Mouse (Mus musculus) midbrain, embryonic 10.5 days (tissue): ENCODE results near the gene Sox10. TPM values are rescaled to one million over a fixed set of nuclear protein-coding genes. Genes with fewer than 3 reads are reported as not detected.

Experiments
- DNase-seq: peaks from one replicate; pipeline ENCODE4 v3.0.0-alpha.2; 2017; ENCODE audit warnings: low spot score
- H3K27ac ChIP-seq: fragments of 300-500 bp; sonication (generic); replicated peaks from 2 replicates; pipeline ENCODE4 v1.5.1; 2016; ENCODE audit warnings: mild to moderate bottlenecking
- H3K27me3 ChIP-seq: fragments of 300-500 bp; sonication (generic); 2 replicates; pipeline ENCODE4 v1.6.1; 2016; ENCODE audit warnings: low read depth, mild to moderate bottlenecking; ENCODE audit not compliant: poor library complexity, severe bottlenecking
- H3K36me3 ChIP-seq: fragments of 300-500 bp; sonication (generic); 2 replicates; pipeline ENCODE4 v1.6.1; 2016; ENCODE audit warnings: mild to moderate bottlenecking, moderate library complexity
- H3K4me1 ChIP-seq: fragments of 300-500 bp; sonication (generic); 2 replicates; pipeline ENCODE4 v1.6.1; 2016
- H3K4me3 ChIP-seq: fragments of 300-500 bp; sonication (generic); 2 replicates; pipeline ENCODE4 v1.5.1; 2016; ENCODE audit warnings: mild to moderate bottlenecking, moderate library complexity
- H3K9me3 ChIP-seq: fragments of 300-500 bp; sonication (generic); replicated peaks from 2 replicates; pipeline ENCODE4 v1.6.1; 2016; ENCODE audit warnings: mild to moderate bottlenecking
- WGBS: fragments of 180-500 bp; shearing (Covaris S2); methylation state at CpG from one replicate; pipeline ENCODE4 v1.1.7; 2016; 5-methylcytosine and 5-hydroxymethylcytosine counted together
- polyA plus RNA-seq: library from polyadenylated mRNA; unstranded; fragments of >200 nt; fragmentation: Nextera tagmentation; extraction: Ambion mirVana; gene quantifications from 2 replicates; pipeline ENCODE4 v1.2.1, GENCODE M21; 2016

Sox10 gene
- polyA plus RNA-seq: 0.61 and 2.5 TPM in 2 replicates

DNA sequence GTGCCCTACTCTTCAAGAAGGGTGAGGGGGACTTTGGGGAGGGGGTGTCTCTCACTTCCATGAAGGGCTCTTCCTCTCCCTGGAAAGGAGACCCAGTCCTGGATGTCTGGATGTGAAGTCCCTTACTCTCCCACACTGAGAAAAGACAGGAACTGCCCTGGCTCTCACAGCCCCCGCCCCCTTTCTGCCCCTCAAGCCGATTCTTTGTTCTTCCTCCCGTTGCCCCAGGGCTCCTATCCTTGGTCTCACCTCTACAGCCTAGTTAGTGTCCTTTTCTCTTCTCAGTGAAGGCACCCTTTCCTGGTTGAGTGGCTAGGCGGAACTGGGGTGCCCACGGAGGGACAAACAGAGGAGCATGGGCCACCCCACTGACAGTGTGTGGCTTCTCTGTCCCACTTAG is at the start of gene Sox10:
Gene Sox10 (minus strand): TSS at position 101 of the 400 bp plus-strand sequence.
- no peak for DNase-seq
- H3K36me3 ChIP-seq: no peaks in the 10 kb centered on the region
- no peak within 1 kb of the TSS; the same call in 1 of the 2 replicates for H3K4me3 ChIP-seq
- H3K27me3 ChIP-seq: peaks cover 79% of the 10 kb centered on the region
- no peaks in the 10 kb centered on the region for H3K9me3 ChIP-seq
- WGBS: 48% methylated on average over 5 of the region's 5 CpGs
- H3K4me1 ChIP-seq: peaks cover 46% of the 10 kb centered on the region
- peak within 1 kb of the TSS; percentile 55; the same call in 1 of the 2 replicates for H3K27ac ChIP-seq

DNA sequence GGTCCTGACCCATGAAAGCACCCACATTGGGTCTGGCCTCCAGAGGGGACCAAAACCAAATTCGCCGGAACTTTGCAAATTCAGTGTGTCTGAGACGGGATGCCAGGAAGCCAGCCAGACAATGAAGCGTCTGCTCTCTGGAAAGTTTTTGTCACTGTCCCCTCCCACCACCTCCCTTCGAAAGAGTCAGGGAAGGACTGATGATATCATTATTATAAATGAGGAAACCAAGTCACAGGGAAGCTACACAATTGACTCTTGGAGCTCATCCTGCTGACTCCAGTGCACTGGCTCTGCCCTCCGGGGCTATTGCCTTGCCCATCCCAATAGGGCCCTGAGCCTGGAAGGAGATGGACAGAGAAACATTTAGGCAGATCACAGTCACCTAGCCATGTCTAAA is 48.6 kb upstream of the Sox10 start:
- DNase-seq: no peak
- Histone ChIP-seq H3K9me3 (no peaks in the 10 kb centered on the region), H3K4me3 (no peak overlapping the region), H3K27me3 (no peaks in the 10 kb centered on the region), H3K36me3 (no peaks in the 10 kb centered on the region), H3K27ac (no peak overlapping the region), H3K4me1 (peaks cover 10% of the 10 kb centered on the region)
- 83% methylated on average over 6 of the region's 6 CpGs for WGBS

DNA sequence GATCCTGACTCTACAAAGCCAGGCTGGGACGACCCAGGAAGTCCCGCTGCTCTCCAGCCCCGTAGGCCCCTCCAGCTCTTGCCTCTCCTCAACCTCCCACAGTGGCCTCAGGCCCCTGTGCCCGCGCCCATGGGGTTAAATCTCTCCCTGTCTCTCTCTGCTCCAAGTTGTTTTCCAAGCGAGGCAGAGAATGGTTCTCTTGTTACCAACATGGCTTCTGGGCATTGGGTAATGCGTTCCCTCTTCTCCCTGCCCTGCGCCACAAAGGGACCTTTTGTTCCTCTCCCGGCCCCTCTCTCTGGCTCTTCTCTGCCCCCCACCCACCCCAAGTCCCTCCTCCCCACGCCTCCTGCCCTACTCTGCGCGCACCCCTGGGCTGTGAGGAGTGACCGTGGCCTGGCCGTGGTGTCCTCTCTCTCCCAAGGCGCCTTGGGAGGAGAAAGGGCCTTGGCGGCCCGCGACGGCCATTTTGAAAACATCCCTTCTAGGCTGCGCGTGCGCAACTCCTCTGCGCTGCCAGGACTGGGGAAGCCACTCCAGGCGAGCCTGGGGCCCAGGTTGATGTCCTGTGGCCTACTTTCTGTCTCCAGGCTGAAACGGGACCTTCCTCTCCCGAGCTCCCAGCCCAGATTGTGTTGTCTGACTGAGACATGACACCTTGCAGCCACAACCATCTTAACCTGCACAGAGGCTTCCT is 47.9 kb upstream of the Sox10 start:
- H3K27me3 ChIP-seq: no peaks in the 10 kb centered on the region
- H3K9me3 ChIP-seq: no peaks in the 10 kb centered on the region
- DNase-seq: no peak
- no peak overlapping the region for H3K4me3 ChIP-seq
- WGBS: 87% methylated on average over 26 of the region's 26 CpGs
- H3K27ac ChIP-seq: peak overlapping the region; percentile 52
- H3K36me3 ChIP-seq: no peaks in the 10 kb centered on the region
- H3K4me1 ChIP-seq: peaks cover 11% of the 10 kb centered on the region

DNA sequence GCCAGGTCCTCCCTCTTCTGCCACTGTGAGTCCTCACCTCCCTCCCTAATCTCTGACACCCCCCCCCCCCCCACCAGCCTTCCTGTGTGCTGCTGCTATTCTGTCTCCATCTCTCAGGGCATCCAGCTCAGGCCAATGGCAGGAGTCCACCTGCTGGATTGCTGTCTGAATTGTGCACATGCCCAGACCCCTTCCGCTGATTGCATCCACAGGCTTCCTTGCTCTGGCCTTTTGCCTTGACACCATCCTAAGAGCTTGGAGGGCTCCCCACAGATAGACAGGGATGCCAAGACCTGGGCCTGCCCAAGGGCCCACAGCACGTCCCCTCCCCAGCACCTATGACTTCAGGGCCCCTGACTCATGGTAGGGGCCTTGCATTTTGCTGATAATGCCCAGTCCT is 45.3 kb upstream of the Sox10 start:
- no peak overlapping the region for H3K4me3 ChIP-seq
- WGBS: 82% methylated on average over 2 of the region's 2 CpGs
- no peaks in the 10 kb centered on the region for H3K27me3 ChIP-seq
- no peak for DNase-seq
- peaks cover 16% of the 10 kb centered on the region for H3K4me1 ChIP-seq
- H3K9me3 ChIP-seq: no peaks in the 10 kb centered on the region
- no peaks in the 10 kb centered on the region for H3K36me3 ChIP-seq
- H3K27ac ChIP-seq: peak overlapping the region; percentile 38; the same call in 1 of the 2 replicates

DNA sequence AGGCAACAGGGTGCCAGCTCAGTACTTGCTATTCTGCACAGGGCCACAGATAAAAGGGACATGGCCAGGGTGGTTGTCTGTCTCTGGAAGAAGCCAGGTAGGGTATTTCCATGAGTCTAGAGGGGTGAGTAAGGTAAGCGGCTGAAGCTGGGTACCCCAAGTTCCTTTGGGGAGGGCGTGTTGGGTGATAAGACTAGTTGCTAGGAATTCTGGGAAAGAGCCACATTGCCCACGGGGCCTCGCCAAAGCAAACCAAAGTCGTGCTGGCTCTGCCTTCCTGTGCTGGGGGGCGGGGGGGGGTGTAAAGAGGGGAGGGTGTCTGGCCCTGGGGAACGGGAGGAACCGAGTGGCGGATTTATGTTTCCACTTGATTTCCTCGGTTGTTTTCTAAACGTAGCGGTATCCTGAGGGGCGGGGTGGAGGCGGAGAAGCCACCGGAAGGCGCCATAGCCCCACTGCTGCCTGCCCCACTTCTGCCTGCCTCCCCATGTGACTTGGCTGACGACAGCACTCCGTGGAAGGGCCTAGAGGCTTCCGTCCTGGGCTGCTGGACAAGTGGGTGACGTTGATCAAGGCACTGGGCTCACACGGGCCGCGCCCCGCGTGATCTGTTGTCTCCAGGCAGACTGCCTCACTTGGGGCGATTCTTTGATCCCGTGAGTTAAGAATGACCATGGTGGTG is 43.9 kb upstream of the Sox10 start:
- peaks cover 16% of the 10 kb centered on the region for H3K4me1 ChIP-seq
- DNase-seq: no peak
- 87% methylated on average over 25 of the region's 27 CpGs for WGBS
- 0 out of 2 replicates have a peak, but pooled peaks cover under 1% of the 10 kb centered on the region for H3K27me3 ChIP-seq
- H3K36me3 ChIP-seq: no peaks in the 10 kb centered on the region
- no peaks in the 10 kb centered on the region for H3K9me3 ChIP-seq
- no peak overlapping the region for H3K4me3 ChIP-seq
- H3K27ac ChIP-seq: 0 out of 2 replicates have a peak overlapping the region, but pooled peaks have one; percentile 4

DNA sequence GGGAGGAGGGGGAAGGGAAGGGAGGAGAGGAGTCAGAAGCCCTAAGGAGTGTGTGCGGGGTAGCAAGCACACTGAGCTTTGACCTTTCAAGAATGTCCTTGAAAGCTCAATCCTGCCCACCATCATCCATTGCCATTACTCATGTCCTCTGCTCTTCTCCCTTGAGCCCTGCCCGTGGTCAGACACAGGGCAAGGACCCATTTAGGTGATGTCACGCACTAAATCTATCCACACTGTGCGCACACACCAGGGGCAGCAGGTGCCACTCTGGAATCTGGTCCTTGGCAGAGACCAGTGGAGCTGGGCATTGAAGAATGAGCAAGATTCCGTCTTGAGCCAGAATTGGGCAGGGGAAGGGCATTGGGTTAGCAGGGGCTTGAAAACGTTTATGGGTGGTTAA is 43.2 kb upstream of the Sox10 start:
- Histone ChIP-seq H3K36me3 (no peaks in the 10 kb centered on the region), H3K4me1 (peaks cover 16% of the 10 kb centered on the region), H3K9me3 (no peaks in the 10 kb centered on the region), H3K27ac (0 out of 2 replicates have a peak overlapping the region, but pooled peaks have one; percentile 13), H3K4me3 (no peak overlapping the region), H3K27me3 (0 out of 2 replicates have a peak, but pooled peaks cover 7% of the 10 kb centered on the region)
- DNase-seq: no peak
- WGBS: 83% methylated on average over 6 of the region's 6 CpGs

DNA sequence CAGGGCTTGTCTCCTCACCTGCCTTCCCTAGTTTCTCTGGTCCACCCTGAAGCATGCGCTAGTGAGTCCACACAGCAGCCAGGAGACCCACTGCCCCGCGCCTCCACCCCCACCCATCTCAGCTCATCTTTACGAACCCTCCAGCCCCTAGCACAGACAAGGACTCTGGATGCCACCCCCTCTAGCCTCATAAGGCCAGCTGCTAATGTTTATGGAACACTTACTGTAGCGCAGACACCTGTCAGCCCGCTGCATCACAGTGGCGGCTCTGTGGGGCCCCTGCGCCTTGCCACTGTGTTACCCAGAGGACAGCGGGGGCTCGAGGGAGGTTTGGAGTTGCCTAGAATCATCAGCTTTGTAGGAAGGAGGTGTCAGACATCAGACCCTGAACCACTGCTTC is 37.5 kb upstream of the Sox10 start:
- Histone ChIP-seq H3K9me3 (no peaks in the 10 kb centered on the region), H3K4me1 (peaks cover 34% of the 10 kb centered on the region), H3K36me3 (no peaks in the 10 kb centered on the region), H3K4me3 (0 out of 2 replicates have a peak overlapping the region, but pooled peaks have one; percentile 12), H3K27ac (peak overlapping the region; percentile 88), H3K27me3 (peaks cover 28% of the 10 kb centered on the region; the same call in 1 of the 2 replicates)
- 56% methylated on average over 10 of the region's 10 CpGs for WGBS
- DNase-seq: no peak

DNA sequence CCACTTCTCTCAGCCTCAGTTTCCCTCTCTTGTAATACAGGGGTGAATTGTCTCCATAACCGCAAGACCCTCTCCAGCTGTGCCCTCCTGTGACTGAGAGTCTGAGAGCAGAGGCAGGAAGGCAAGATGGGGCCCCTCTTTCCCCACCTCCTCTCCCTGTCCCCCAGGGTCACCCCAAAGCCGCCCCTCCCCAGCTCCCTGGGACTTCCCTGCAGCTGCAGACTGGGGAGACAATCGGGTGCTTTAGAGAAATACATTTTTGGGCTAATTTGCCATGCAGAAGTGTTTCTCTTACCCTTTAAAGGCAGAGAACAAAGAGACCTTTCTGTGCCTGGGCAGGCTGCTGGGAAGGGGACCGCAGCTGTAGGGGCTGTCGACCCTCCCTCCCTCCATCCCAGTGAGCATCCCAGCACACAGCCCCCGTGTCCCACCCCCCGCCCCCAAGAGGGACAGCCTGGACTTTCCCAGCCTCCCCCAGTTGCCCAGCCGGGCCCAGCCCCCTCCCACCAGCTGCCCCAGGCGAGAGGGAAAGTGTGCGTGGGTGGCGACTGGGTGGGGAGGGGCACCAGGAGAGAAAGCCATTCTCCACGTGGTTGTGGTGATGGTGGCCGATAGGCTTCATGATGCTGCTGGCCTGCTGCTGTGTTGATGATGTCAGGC is 36.6 kb upstream of the Sox10 start:
- no peaks in the 10 kb centered on the region for H3K9me3 ChIP-seq
- H3K4me1 ChIP-seq: peaks cover 34% of the 10 kb centered on the region
- DNase-seq: peak; percentile 38
- H3K4me3 ChIP-seq: no peak overlapping the region; the same call in 1 of the 2 replicates
- H3K27ac ChIP-seq: peak overlapping the region; percentile 88
- WGBS: 36% methylated on average over 13 of the region's 13 CpGs
- H3K36me3 ChIP-seq: no peaks in the 10 kb centered on the region
- H3K27me3 ChIP-seq: peaks cover 29% of the 10 kb centered on the region; the same call in 1 of the 2 replicates

DNA sequence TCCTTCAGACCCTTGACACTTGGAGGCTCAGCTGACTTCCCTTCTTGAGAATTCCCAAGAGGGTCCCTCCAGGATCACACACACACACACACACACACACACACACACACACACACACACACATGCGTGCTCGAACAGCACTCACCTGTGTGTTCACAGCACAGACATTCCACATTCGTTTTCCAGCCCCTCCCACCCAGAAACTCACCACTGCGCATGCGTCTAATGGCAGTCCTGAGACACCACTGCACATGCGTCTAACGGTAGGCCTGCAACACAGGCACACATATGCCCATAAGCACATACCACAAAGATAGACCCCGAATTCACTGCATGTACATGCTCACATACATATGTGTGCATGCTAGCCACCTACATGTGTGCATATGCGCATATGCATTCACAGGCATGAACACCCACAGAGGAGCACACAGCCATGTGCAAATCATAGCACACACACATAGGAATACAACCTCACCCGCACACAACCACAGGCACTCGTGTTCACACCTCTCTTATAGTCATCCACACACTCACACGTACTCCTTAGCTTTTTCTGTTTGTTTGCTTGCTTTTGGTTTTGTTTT is 34.4 kb upstream of the Sox10 start:
- no peak for DNase-seq

DNA sequence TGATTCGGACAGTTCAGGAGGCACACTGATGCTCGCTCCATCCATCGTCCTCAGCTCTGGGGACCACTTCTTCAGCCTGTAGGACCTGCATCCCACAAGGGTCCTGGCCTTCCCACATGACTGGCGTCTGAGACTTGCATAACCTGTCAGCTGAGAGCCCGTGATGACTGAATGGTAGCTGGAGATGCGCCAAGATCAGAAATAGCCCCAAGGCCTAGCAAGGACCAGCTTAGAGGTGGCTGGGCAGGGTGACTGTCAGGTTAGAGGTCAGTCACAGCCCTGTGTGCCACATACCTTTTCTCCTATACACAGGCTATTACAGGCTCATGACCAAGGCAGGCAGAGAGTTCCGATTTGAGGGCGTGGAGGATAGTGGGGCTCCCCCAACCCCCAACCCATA is 30.5 kb upstream of the Sox10 start:
- Histone ChIP-seq H3K27me3 (peaks cover 33% of the 10 kb centered on the region), H3K4me1 (peaks cover 57% of the 10 kb centered on the region), H3K36me3 (no peaks in the 10 kb centered on the region), H3K9me3 (no peaks in the 10 kb centered on the region; the same call in 1 of the 2 replicates), H3K27ac (peak overlapping the region; percentile 92), H3K4me3 (no peak overlapping the region)
- DNase-seq: no peak
- 90% methylated on average over 8 of the region's 8 CpGs for WGBS

More for the DNA sequence above, 34.4 kb upstream of the Sox10 start:
- peaks cover 56% of the 10 kb centered on the region for H3K4me1 ChIP-seq
- H3K27ac ChIP-seq: no peak overlapping the region
- peaks cover 45% of the 10 kb centered on the region for H3K27me3 ChIP-seq
- no peaks in the 10 kb centered on the region for H3K36me3 ChIP-seq
- no peak overlapping the region for H3K4me3 ChIP-seq
- no peaks in the 10 kb centered on the region for H3K9me3 ChIP-seq
- 92% methylated on average over 12 of the region's 12 CpGs for WGBS

DNA sequence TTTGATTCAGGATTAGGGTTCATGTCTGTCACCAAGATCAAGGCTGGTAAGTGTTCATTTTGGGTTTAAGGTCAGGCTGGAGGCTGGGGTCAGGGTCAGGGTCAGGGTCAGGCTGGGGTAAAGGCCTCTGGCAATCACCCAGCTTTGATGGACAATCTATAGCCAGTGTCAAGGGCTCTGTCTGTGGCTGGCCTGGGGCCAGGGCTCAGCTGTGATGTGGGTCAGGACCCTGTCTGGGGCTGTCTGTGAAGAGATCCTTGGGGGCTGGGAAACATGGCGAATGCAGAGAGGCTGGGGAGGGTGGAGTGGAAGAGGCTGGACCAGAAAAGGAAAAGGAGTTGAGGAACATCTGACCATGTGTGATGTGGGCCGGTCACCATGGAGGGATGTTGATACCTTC is 29.9 kb upstream of the Sox10 start:
- no peaks in the 10 kb centered on the region; the same call in 1 of the 2 replicates for H3K9me3 ChIP-seq
- no peak overlapping the region for H3K4me3 ChIP-seq
- 79% methylated on average over 2 of the region's 2 CpGs for WGBS
- no peaks in the 10 kb centered on the region for H3K36me3 ChIP-seq
- peaks cover 33% of the 10 kb centered on the region for H3K27me3 ChIP-seq
- no peak for DNase-seq
- peaks cover 57% of the 10 kb centered on the region for H3K4me1 ChIP-seq
- H3K27ac ChIP-seq: peak overlapping the region; percentile 92

DNA sequence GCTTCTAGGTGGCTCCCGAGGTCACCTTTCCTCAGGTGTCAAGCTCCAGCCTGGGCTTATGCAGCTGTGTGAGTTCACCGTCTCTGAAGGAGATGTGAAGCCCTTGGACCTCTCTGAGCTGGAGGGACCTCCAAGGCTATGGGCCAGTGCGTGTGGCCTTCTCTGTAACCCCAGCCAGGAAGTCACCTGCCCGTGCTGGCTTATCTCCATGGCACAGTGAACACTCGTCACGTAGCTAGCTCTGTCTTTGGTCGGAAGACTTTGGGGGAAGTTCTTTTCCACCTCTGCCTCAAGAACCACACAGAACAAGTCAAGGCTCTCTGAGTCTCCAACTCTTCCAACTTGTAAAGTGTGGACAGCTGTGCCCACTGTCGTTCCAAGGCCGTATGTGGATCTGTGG is 29.0 kb upstream of the Sox10 start:
- peaks cover 33% of the 10 kb centered on the region for H3K27me3 ChIP-seq
- peak overlapping the region; percentile 92 for H3K27ac ChIP-seq
- DNase-seq: no peak
- H3K9me3 ChIP-seq: no peaks in the 10 kb centered on the region; the same call in 1 of the 2 replicates
- peaks cover 57% of the 10 kb centered on the region for H3K4me1 ChIP-seq
- WGBS: 85% methylated on average over 9 of the region's 9 CpGs
- no peak overlapping the region for H3K4me3 ChIP-seq
- H3K36me3 ChIP-seq: no peaks in the 10 kb centered on the region
